Mouse (Mus musculus): ENCODE measurements around the gene Map3k10. TPM values are rescaled to one million over a fixed set of nuclear protein-coding genes. Genes with fewer than 3 reads are reported as not detected.
A peak's percentile ranks its signal among the peaks of the same experiment; 100 is the strongest.
"Not testable (repeated sequence)": the region's sequence is repeated elsewhere in the genome, so short reads cannot be mapped to it uniquely, and the experiment has no call there.

The Map3k10 gene
- polyA plus RNA-seq, 1 experiment from 2014 or later: 9.2 TPM

DNA sequence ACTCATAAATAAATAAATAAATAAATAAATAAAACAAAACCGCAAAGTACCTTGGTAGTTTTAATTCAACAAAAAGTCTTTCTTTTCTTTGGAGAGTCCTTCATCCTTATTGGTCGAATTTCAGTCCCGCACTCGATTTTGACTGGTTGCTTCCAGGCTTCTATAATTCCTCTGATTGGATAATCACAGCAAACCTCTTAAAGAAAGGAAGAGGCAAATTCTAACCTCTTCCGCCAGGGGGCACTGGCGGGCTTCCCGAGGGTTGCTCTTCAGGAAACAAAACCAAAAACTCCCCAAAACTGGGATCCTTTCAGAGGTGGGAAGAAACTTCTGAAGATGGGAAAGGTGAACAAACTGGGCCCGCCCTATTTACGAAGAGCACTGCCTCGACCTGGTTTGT, 23.4 kb downstream of the Map3k10 start:
- peak; percentile 80 for DNase-seq (ENCODE audit: low spot score)
- peaks cover 39% of the 10 kb centered on the region for H3K27me3 ChIP-seq (replicated peaks; ENCODE audit: low read depth, poor library complexity, severe bottlenecking)
- H3K9me3 ChIP-seq: no peaks in the 10 kb centered on the region
- H3K4me3 ChIP-seq: peak overlapping the region; percentile 39
- H3K4me1 ChIP-seq: peaks cover 14% of the 10 kb centered on the region
- 6% methylated on average over 10 of the region's 10 CpGs for WGBS
- H3K36me3 ChIP-seq (replicated peaks): peaks cover 3% of the 10 kb centered on the region; the same call in 1 of the 2 replicates
- H3K27ac ChIP-seq (replicated peaks): no peak overlapping the region; the same call in 1 of the 2 replicates

DNA sequence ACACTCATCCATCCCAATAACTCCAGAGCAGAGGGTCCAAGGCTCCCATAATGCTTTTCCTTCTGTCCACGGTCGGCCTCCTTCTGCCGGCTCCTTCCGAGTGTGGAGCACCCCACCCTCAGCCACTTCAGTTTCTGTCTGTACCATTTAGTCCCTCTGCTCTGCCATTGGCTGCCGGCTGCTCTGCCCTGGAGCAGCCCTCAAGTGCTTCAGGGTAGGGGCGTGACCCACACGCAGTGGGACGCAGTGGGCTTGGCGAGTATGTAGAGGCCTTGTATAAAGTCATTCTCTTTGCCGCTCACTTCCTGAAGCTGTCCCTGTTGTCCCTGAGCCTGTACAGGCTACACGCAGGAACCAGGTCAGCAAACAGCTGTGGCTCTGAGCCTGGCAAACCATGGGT, 24.7 kb downstream of the Map3k10 start:
- Histone ChIP-seq H3K36me3 (replicated peaks) (no peaks in the 10 kb centered on the region), H3K27me3 (replicated peaks; ENCODE audit: low read depth, poor library complexity, severe bottlenecking) (peaks cover 27% of the 10 kb centered on the region), H3K4me1 (peaks cover 14% of the 10 kb centered on the region), H3K4me3 (0 out of 2 replicates have a peak overlapping the region, but pooled peaks have one; percentile 11), H3K9me3 (no peaks in the 10 kb centered on the region), H3K27ac (replicated peaks) (no peak overlapping the region)
- DNase-seq (ENCODE audit: low spot score): no peak
- 90% methylated on average over 11 of the region's 11 CpGs for WGBS

GRCm38 (mm10) chr7:27647281-27648002, 27.0 kb downstream of the Map3k10 start:
- peaks cover 4% of the 10 kb centered on the region for H3K27me3 ChIP-seq (replicated peaks; ENCODE audit: low read depth, poor library complexity, severe bottlenecking)
- H3K36me3 ChIP-seq (replicated peaks): no peaks in the 10 kb centered on the region
- peaks cover 5% of the 10 kb centered on the region; the same call in 1 of the 2 replicates for H3K4me1 ChIP-seq
- no peak for DNase-seq (ENCODE audit: low spot score)
- H3K9me3 ChIP-seq: no peaks in the 10 kb centered on the region
- 85% methylated on average over 6 of the region's 6 CpGs for WGBS
- no peak overlapping the region for H3K4me3 ChIP-seq
- no peak overlapping the region for H3K27ac ChIP-seq (replicated peaks)

- WGBS: 83% methylated on average over 7 of the region's 7 CpGs
- Histone ChIP-seq H3K27ac (replicated peaks) (no peak overlapping the region), H3K36me3 (replicated peaks) (no peaks in the 10 kb centered on the region), H3K4me3 (no peak overlapping the region), H3K4me1 (peaks cover 5% of the 10 kb centered on the region; the same call in 1 of the 2 replicates), H3K9me3 (no peaks in the 10 kb centered on the region), H3K27me3 (replicated peaks; ENCODE audit: low read depth, poor library complexity, severe bottlenecking) (no peaks in the 10 kb centered on the region)
- no peak for DNase-seq (ENCODE audit: low spot score)
Measured at GRCm38 (mm10) chr7:27646516-27646915, 27.9 kb downstream of the Map3k10 start.

DNA sequence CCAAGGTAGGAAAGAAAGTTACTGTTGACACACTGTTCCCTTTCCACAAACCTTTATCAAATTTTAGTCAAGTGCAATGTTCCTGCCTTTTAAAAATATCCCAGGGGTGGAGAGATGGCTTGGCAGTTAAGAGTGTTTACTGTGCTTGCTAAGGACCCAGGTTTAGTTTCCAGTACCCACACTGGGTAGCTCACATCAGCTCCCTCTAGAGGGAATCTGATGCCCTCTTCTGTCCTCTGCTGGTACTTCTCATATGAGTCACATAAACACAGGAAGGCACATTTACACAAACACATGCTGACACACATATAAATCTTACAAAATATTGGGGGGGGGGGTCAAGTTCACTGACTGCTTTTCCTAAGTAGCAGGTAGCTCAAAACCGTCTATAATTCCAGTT, 29.9 kb downstream of the Map3k10 start:
- WGBS: 56% methylated on average over 1 of the region's 1 CpGs
- no peaks in the 10 kb centered on the region for H3K4me1 ChIP-seq
- H3K9me3 ChIP-seq: no peaks in the 10 kb centered on the region
- H3K27me3 ChIP-seq (replicated peaks; ENCODE audit: low read depth, poor library complexity, severe bottlenecking): no peaks in the 10 kb centered on the region
- H3K27ac ChIP-seq (replicated peaks): no peak overlapping the region
- H3K4me3 ChIP-seq: no peak overlapping the region
- no peak for DNase-seq (ENCODE audit: low spot score)
- H3K36me3 ChIP-seq (replicated peaks): peaks cover 7% of the 10 kb centered on the region

DNA sequence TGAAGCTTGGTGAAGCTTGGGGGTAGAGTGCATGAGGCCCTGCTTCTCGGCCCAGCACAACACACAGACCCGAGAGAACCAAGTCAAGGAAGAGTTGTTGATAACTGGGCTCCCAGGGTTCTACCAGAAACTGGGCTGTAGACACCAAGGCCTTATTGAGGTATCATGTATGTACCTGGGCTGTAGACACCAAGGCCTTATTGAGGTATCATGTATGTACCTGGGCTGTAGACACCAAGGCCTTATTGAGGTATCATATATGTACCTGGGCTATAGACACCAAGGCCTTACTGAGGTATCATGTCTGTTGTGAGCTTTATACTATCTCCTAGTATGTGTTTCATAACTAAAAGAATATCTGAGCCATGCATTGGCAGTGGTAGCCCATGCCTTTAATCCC, 39.3 kb downstream of the Map3k10 start:
- DNase-seq (ENCODE audit: low spot score); H3K4me3 ChIP-seq: not testable (repeated sequence)

DNA sequence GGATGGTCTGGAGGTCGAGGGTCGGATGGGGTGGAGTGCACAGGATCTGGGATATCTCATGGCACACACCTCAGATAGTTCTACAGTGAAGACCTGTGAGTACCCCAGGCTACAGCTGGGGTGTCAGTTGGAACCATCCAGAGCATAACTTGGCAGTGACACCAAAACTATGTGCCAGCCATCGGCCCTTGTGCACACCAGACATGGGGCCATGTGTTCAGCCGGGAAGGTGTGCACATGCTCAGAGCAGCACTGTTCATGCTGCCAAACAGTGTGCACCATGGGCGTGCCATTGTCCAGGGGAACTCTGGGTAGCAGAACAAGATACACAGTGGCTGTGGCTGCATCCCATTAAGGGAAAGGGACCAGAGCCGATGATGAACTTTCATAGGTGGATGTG, 39.7 kb downstream of the Map3k10 start:
- Histone ChIP-seq H3K4me1 (no peaks in the 10 kb centered on the region), H3K36me3 (replicated peaks) (peaks cover 88% of the 10 kb centered on the region), H3K27me3 (replicated peaks; ENCODE audit: low read depth, poor library complexity, severe bottlenecking) (no peaks in the 10 kb centered on the region), H3K27ac (replicated peaks) (no peak overlapping the region), H3K4me3 (no peak overlapping the region), H3K9me3 (no peaks in the 10 kb centered on the region)
- 93% methylated on average over 6 of the region's 6 CpGs for WGBS
- no peak for DNase-seq (ENCODE audit: low spot score)

More for the DNA sequence above, 39.3 kb downstream of the Map3k10 start:
- H3K4me1 ChIP-seq; H3K9me3 ChIP-seq; H3K27ac ChIP-seq (replicated peaks); H3K27me3 ChIP-seq (replicated peaks; ENCODE audit: low read depth, poor library complexity, severe bottlenecking): not testable (repeated sequence)
- H3K36me3 ChIP-seq (replicated peaks): peaks cover 88% of the 10 kb centered on the region
- 90% methylated on average over 2 of the region's 2 CpGs for WGBS

- Histone ChIP-seq H3K9me3 (no peaks in the 10 kb centered on the region), H3K27me3 (replicated peaks; ENCODE audit: low read depth, poor library complexity, severe bottlenecking) (no peaks in the 10 kb centered on the region), H3K4me3 (no peak overlapping the region), H3K4me1 (no peaks in the 10 kb centered on the region), H3K36me3 (replicated peaks) (peaks cover 95% of the 10 kb centered on the region), H3K27ac (replicated peaks) (no peak overlapping the region)
- DNase-seq (ENCODE audit: low spot score): no peak
- 95% methylated on average over 6 of the region's 6 CpGs for WGBS
Measured at GRCm38 (mm10) chr7:27633166-27633565, 41.2 kb downstream of the Map3k10 start.

GRCm38 (mm10) chr7:27631439-27631838, 43.0 kb downstream of the Map3k10 start:
- Histone ChIP-seq H3K27ac (replicated peaks) (no peak overlapping the region), H3K36me3 (replicated peaks) (peaks cover 95% of the 10 kb centered on the region), H3K4me3 (no peak overlapping the region), H3K27me3 (replicated peaks; ENCODE audit: low read depth, poor library complexity, severe bottlenecking) (no peaks in the 10 kb centered on the region), H3K4me1 (no peaks in the 10 kb centered on the region), H3K9me3 (no peaks in the 10 kb centered on the region)
- 97% methylated on average over 4 of the region's 4 CpGs for WGBS
- DNase-seq (ENCODE audit: low spot score): no peak

- H3K4me1 ChIP-seq; H3K9me3 ChIP-seq; H3K27me3 ChIP-seq (replicated peaks; ENCODE audit: low read depth, poor library complexity, severe bottlenecking); DNase-seq (ENCODE audit: low spot score); H3K4me3 ChIP-seq; H3K27ac ChIP-seq (replicated peaks): not testable (repeated sequence)
- peaks cover 91% of the 10 kb centered on the region for H3K36me3 ChIP-seq (replicated peaks)
- 96% methylated on average over 7 of the region's 7 CpGs for WGBS
Measured at GRCm38 (mm10) chr7:27628816-27629215, 45.6 kb downstream of the Map3k10 start.

DNA sequence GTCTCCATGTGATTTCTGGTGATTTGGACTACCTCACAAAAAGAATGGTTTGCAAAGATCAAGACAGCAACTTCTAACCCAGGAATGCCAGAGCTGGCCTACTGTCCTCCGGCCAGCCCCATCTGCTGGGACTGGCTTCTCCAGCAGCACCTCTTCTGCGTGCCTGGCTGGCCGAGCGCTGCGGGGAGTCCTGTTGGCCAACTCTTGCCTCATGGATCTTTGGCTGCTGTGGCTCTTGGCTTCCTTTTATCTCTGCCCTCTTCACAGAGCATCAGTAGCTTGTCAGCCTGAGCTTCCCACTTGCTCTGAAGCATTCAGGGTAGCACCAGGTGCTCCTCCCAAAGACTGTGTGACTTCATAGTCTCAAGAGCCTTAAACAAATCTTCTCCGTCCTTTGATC, 46.2 kb downstream of the Map3k10 start:
- 97% methylated on average over 6 of the region's 6 CpGs for WGBS
- Histone ChIP-seq H3K36me3 (replicated peaks) (peaks cover 91% of the 10 kb centered on the region), H3K27me3 (replicated peaks; ENCODE audit: low read depth, poor library complexity, severe bottlenecking) (no peaks in the 10 kb centered on the region), H3K27ac (replicated peaks) (no peak overlapping the region), H3K4me3 (no peak overlapping the region), H3K9me3 (no peaks in the 10 kb centered on the region), H3K4me1 (no peaks in the 10 kb centered on the region)
- DNase-seq (ENCODE audit: low spot score): no peak

DNA sequence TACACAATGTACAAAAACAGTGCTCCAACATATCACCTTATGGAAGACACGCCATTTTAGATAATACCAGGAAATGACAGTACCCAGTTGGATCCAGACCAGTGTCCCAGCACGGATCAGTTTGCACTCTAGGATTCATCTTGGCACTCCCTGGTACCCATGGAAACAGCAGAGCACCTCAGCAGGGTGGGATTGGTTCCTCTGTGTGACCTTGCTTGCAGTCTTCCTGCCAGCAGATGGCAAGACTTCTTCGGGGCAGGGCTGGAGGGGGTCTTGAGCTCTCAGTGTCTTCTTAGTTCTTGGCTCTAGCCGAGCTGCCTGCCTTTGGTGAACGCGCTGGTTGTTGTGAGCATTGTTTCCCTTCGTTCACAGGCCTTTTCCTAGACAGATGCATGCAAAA, 46.7 kb downstream of the Map3k10 start:
- DNase-seq (ENCODE audit: low spot score): no peak
- H3K27me3 ChIP-seq (replicated peaks; ENCODE audit: low read depth, poor library complexity, severe bottlenecking): no peaks in the 10 kb centered on the region
- H3K9me3 ChIP-seq: no peaks in the 10 kb centered on the region
- H3K4me1 ChIP-seq: no peaks in the 10 kb centered on the region
- H3K4me3 ChIP-seq: no peak overlapping the region
- no peak overlapping the region for H3K27ac ChIP-seq (replicated peaks)
- WGBS: 90% methylated on average over 7 of the region's 7 CpGs
- peaks cover 91% of the 10 kb centered on the region for H3K36me3 ChIP-seq (replicated peaks)

DNA sequence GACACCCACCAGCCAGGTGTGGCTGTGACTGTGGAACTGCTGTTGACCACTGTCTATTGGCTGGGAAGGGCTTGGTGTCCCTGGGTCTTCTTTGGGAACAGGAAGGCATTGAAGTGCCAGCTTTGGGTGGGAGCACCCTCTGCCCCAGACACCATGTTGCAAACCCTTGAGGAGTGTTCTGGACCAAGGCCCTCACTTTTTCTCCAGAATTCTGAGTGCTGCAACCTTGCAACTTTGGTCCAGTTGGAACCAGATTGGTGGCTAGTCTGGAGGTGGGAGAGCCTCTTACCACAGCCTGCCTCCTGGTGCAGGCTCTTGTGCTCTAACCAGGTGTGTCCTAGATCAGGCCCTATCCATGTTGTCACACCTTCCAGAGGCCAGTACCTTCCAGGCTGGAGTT, 49.4 kb downstream of the Map3k10 start:
- DNase-seq (ENCODE audit: low spot score): no peak
- Histone ChIP-seq H3K36me3 (replicated peaks) (peaks cover 95% of the 10 kb centered on the region), H3K4me1 (no peaks in the 10 kb centered on the region), H3K4me3 (no peak overlapping the region), H3K27me3 (replicated peaks; ENCODE audit: low read depth, poor library complexity, severe bottlenecking) (no peaks in the 10 kb centered on the region), H3K27ac (replicated peaks) (no peak overlapping the region), H3K9me3 (no peaks in the 10 kb centered on the region)

All from embryonic facial prominence, embryonic 10.5 days (tissue).